In the genomic region with DNA sequence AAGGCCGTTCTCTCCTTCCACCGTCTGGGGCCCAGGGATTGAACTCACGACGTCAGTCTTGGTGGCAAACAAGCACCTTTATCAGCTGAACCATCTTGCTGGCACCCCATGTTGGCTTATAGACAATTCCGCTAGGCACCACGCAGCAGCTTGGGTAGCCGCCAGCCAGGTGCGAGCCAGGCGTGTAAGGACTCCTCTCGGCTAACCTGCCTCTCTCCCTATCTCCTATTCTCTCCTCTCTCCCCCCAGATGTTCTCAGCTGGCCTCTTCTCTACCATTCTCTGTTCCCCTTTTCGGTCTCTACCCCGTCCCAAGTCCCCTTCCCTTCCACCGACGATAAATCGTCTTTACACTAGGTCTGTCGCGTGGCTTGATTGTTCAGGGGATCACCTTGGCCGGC, we compare ENCODE assay signal across 8 mouse cellular contexts. TPM values are rescaled to one million over a fixed set of nuclear protein-coding genes. Genes with fewer than 3 reads are reported as not detected.
DNase-seq lines count a peak whose midpoint lies in the region; ATAC-seq and TF ChIP-seq lines count a peak whose summit lies in the region.

No protein-coding gene starts in this region.

- TF ChIP-seq POLR2A in lung, adult 2 months (IDR thresholded peaks at IDR 0.05; ENCODE audit: borderline replicate concordance, extremely low read depth, low read depth, low read length): no peak

- H3K27ac ChIP-seq in lung, embryonic 16.5 days (ENCODE audit: low read length): peak overlapping the region; percentile 48
- peak overlapping the region; percentile 75; the same call in 1 of the 2 replicates for H3K27ac ChIP-seq in embryonic facial prominence, embryonic 15.5 days (replicated peaks)
- peak overlapping the region; percentile 91 for H3K27ac ChIP-seq in limb, embryonic 10.5 days
- peak overlapping the region; percentile 87 for H3K27ac ChIP-seq in neural tube, embryonic 13.5 days (replicated peaks)

- TF ChIP-seq CTCF in lung, adult 2 months (IDR thresholded peaks at IDR 0.05; ENCODE audit: insufficient read depth, low read length): no peak

- H3K36me3 ChIP-seq in lung, embryonic 16.5 days (ENCODE audit: control insufficient read depth, insufficient read depth, low read length): peaks cover 4% of the 10 kb centered on the region; the same call in 1 of the 2 replicates
- peaks cover 18% of the 10 kb centered on the region for H3K36me3 ChIP-seq in embryonic facial prominence, embryonic 15.5 days
- peaks cover 24% of the 10 kb centered on the region for H3K36me3 ChIP-seq in limb, embryonic 10.5 days
- H3K36me3 ChIP-seq in neural tube, embryonic 13.5 days: peaks cover 15% of the 10 kb centered on the region

- H3K9me3 ChIP-seq in lung, embryonic 16.5 days (ENCODE audit: control insufficient read depth, low read length): no peaks in the 10 kb centered on the region
- H3K9me3 ChIP-seq in embryonic facial prominence, embryonic 15.5 days (replicated peaks): no peaks in the 10 kb centered on the region
- H3K9me3 ChIP-seq in limb, embryonic 10.5 days (replicated peaks): no peaks in the 10 kb centered on the region
- no peaks in the 10 kb centered on the region for H3K9me3 ChIP-seq in neural tube, embryonic 13.5 days

- WGBS in lung, embryonic 16.5 days: 6% methylated on average over 18 of the region's 18 CpGs
- 10% methylated on average over 18 of the region's 18 CpGs for WGBS in lung, adult 2 months
- WGBS in embryonic facial prominence, embryonic 15.5 days: 9% methylated on average over 18 of the region's 18 CpGs
- 17% methylated on average over 18 of the region's 18 CpGs for WGBS in limb, embryonic 10.5 days
- WGBS in neural tube, embryonic 13.5 days: 20% methylated on average over 18 of the region's 18 CpGs

- H3K4me2 ChIP-seq in lung, embryonic 16.5 days (ENCODE audit: low read depth, low read length): peak overlapping the region; percentile 67
- H3K4me2 ChIP-seq in embryonic facial prominence, embryonic 15.5 days (replicated peaks): peak overlapping the region; percentile 92
- H3K4me2 ChIP-seq in neural tube, embryonic 13.5 days: peak overlapping the region; percentile 82

- H3K27me3 ChIP-seq in lung, embryonic 16.5 days (ENCODE audit: control insufficient read depth, insufficient read depth, low read depth, low read length): no peaks in the 10 kb centered on the region
- H3K27me3 ChIP-seq in embryonic facial prominence, embryonic 15.5 days: no peaks in the 10 kb centered on the region
- H3K27me3 ChIP-seq in limb, embryonic 10.5 days (ENCODE audit: low read depth, poor library complexity, severe bottlenecking): no peaks in the 10 kb centered on the region
- H3K27me3 ChIP-seq in neural tube, embryonic 13.5 days: no peaks in the 10 kb centered on the region

- H3K9ac ChIP-seq in lung, embryonic 16.5 days (ENCODE audit: low read length): peak overlapping the region; percentile 76
- peak overlapping the region; percentile 66 for H3K9ac ChIP-seq in embryonic facial prominence, embryonic 15.5 days
- peak overlapping the region; percentile 70 for H3K9ac ChIP-seq in neural tube, embryonic 13.5 days

- no peak for ATAC-seq in lung, embryonic 16.5 days (ENCODE audit: low read depth)
- ATAC-seq in embryonic facial prominence, embryonic 15.5 days (ENCODE audit: insufficient number of reproducible peaks, low FRiP score, low TSS enrichment, low read depth): no peak
- ATAC-seq in neural tube, embryonic 13.5 days (ENCODE audit: low read depth): no peak

- H3K4me1 ChIP-seq in lung, embryonic 16.5 days (replicated peaks; ENCODE audit: control insufficient read depth, insufficient read depth, low read length): peaks cover 16% of the 10 kb centered on the region
- H3K4me1 ChIP-seq in lung, adult 2 months (ENCODE audit: control insufficient read depth, insufficient read depth, low read length): peaks cover 2% of the 10 kb centered on the region; the same call in 1 of the 2 replicates
- peaks cover 24% of the 10 kb centered on the region for H3K4me1 ChIP-seq in embryonic facial prominence, embryonic 15.5 days
- H3K4me1 ChIP-seq in limb, embryonic 10.5 days: peaks cover 20% of the 10 kb centered on the region
- peaks cover 32% of the 10 kb centered on the region for H3K4me1 ChIP-seq in neural tube, embryonic 13.5 days (replicated peaks)

- peak overlapping the region; percentile 100 for H3K4me3 ChIP-seq in lung, embryonic 16.5 days (ENCODE audit: low read length)
- H3K4me3 ChIP-seq in lung, adult 2 months (replicated peaks; ENCODE audit: extremely low read depth, low read depth, low read length): no peak overlapping the region
- peak overlapping the region; percentile 99 for H3K4me3 ChIP-seq in embryonic facial prominence, embryonic 15.5 days (replicated peaks)
- H3K4me3 ChIP-seq in limb, embryonic 10.5 days: peak overlapping the region; percentile 99
- peak overlapping the region; percentile 97 for H3K4me3 ChIP-seq in neural tube, embryonic 13.5 days

- no peak for DNase-seq in lung, adult 2 months
- no peak for DNase-seq in limb, embryonic 10.5 days (ENCODE audit: low spot score)
- DNase-seq in layer of hippocampus, adult 18-20 months (ENCODE audit: low spot score in 2 of 2): no peak
- DNase-seq in adrenal gland, adult 8-10 months: no peak
- no peak for DNase-seq in gastrocnemius, adult 8-10 months (ENCODE audit: low spot score in 2 of 2)

RNA-seq across cellular contexts. Expression of a gene that starts 0.8 kb away (rescaled TPM):
- polyA plus RNA-seq in lung, embryonic 16.5 days (2015; fragmentation: Nextera tagmentation; extraction: Ambion mirVana): 402 TPM in 2 replicates
- polyA plus RNA-seq in lung, adult 2 months (2012; rRNA removed): 194 and 198 TPM in 2 replicates
- 361 and 369 TPM in 2 replicates for polyA plus RNA-seq in embryonic facial prominence, embryonic 15.5 days (2015; fragmentation: Nextera tagmentation; extraction: Ambion mirVana)
- 311 and 314 TPM in 2 replicates for polyA plus RNA-seq in limb, embryonic 10.5 days (2016; fragmentation: Nextera tagmentation; extraction: Ambion mirVana)
- polyA plus RNA-seq in neural tube, embryonic 13.5 days (2015; fragmentation: Nextera tagmentation; extraction: Ambion mirVana): 214 and 216 TPM in 2 replicates
- total RNA-seq in layer of hippocampus, adult 18-20 months (2021): 10 to 100 TPM; 93.0 to 96.1 TPM
- total RNA-seq in adrenal gland, adult 8-10 months (2022): 100 to 1,000 TPM; 138 to 154 (median 143) TPM
- total RNA-seq in gastrocnemius, adult 8-10 months (2022): 10 to 100 TPM; 29.7 to 35.8 (median 32.2) TPM

RNA-seq across cellular contexts. Expression of a gene that starts 22.4 kb away (rescaled TPM):
- polyA plus RNA-seq in lung, embryonic 16.5 days (2015; fragmentation: Nextera tagmentation; extraction: Ambion mirVana): 44.1 and 49.4 TPM in 2 replicates
- polyA plus RNA-seq in lung, adult 2 months (2012; rRNA removed): 178 and 182 TPM in 2 replicates
- 65.2 and 67.0 TPM in 2 replicates for polyA plus RNA-seq in embryonic facial prominence, embryonic 15.5 days (2015; fragmentation: Nextera tagmentation; extraction: Ambion mirVana)
- 23.9 and 32.8 TPM in 2 replicates for polyA plus RNA-seq in limb, embryonic 10.5 days (2016; fragmentation: Nextera tagmentation; extraction: Ambion mirVana)
- 84.9 and 94.0 TPM in 2 replicates for polyA plus RNA-seq in neural tube, embryonic 13.5 days (2015; fragmentation: Nextera tagmentation; extraction: Ambion mirVana)
- total RNA-seq in layer of hippocampus, adult 18-20 months (2021): 100 to 1,000 TPM; 309 to 311 TPM
- 100 to 1,000 TPM; 172 to 218 (median 206) TPM for total RNA-seq in adrenal gland, adult 8-10 months (2022)
- 100 to 1,000 TPM; 762 to 861 (median 819) TPM for total RNA-seq in gastrocnemius, adult 8-10 months (2022)

RNA-seq across cellular contexts. Expression of a gene that starts 53.5 kb away (rescaled TPM):
- 2.9 and 3.0 TPM in 2 replicates for polyA plus RNA-seq in lung, embryonic 16.5 days (2015; fragmentation: Nextera tagmentation; extraction: Ambion mirVana)
- polyA plus RNA-seq in lung, adult 2 months (2012; rRNA removed): 0.70 and 0.91 TPM in 2 replicates
- polyA plus RNA-seq in embryonic facial prominence, embryonic 15.5 days (2015; fragmentation: Nextera tagmentation; extraction: Ambion mirVana): 2.0 and 2.3 TPM in 2 replicates
- polyA plus RNA-seq in limb, embryonic 10.5 days (2016; fragmentation: Nextera tagmentation; extraction: Ambion mirVana): 0.20 and 0.99 TPM in 2 replicates
- polyA plus RNA-seq in neural tube, embryonic 13.5 days (2015; fragmentation: Nextera tagmentation; extraction: Ambion mirVana): 2.1 and 2.2 TPM in 2 replicates
- 10 to 100 TPM; 21.9 to 22.4 TPM for total RNA-seq in layer of hippocampus, adult 18-20 months (2021)
- 1 to 10 TPM; 3.1 to 6.3 (median 4.0) TPM for total RNA-seq in adrenal gland, adult 8-10 months (2022)
- under 1 TPM in 1 of 4 experiments, not detected in 3; 0.17 TPM for total RNA-seq in gastrocnemius, adult 8-10 months (2022)

RNA-seq across cellular contexts. Expression of a gene that starts 53.5 kb away (rescaled TPM):
- 0.20 and 0.25 TPM in 2 replicates for polyA plus RNA-seq in lung, embryonic 16.5 days (2015; fragmentation: Nextera tagmentation; extraction: Ambion mirVana)
- 0.22 and 0.28 TPM in 2 replicates for polyA plus RNA-seq in lung, adult 2 months (2012; rRNA removed)
- 0.49 and 0.50 TPM in 2 replicates for polyA plus RNA-seq in embryonic facial prominence, embryonic 15.5 days (2015; fragmentation: Nextera tagmentation; extraction: Ambion mirVana)
- polyA plus RNA-seq in limb, embryonic 10.5 days (2016; fragmentation: Nextera tagmentation; extraction: Ambion mirVana): 2.0 and 3.5 TPM in 2 replicates
- 9.4 TPM in 2 replicates for polyA plus RNA-seq in neural tube, embryonic 13.5 days (2015; fragmentation: Nextera tagmentation; extraction: Ambion mirVana)
- 10 to 100 TPM; 50.7 to 57.3 TPM for total RNA-seq in layer of hippocampus, adult 18-20 months (2021)
- total RNA-seq in adrenal gland, adult 8-10 months (2022): 1 to 10 TPM; 2.5 to 4.7 (median 3.4) TPM
- total RNA-seq in gastrocnemius, adult 8-10 months (2022): under 1 TPM in 1 of 4 experiments, not detected in 3; 0.41 TPM
